Mouse (Mus musculus): ENCODE data around the gene Fbxl18.

Fbxl18 gene

GRCm38 (mm10) chr5:142917402-142917801 is 22.2 kb upstream of the Fbxl18 start:
- no peak for ATAC-seq (ENCODE audit: insufficient number of reproducible peaks, low FRiP score, low TSS enrichment)

GRCm38 (mm10) chr5:142916593-142916992 is 21.4 kb upstream of the Fbxl18 start:
- no peak for ATAC-seq (ENCODE audit: insufficient number of reproducible peaks, low FRiP score, low TSS enrichment)

GRCm38 (mm10) chr5:142915231-142915630 is 20.0 kb upstream of the Fbxl18 start:
- no peak for ATAC-seq (ENCODE audit: insufficient number of reproducible peaks, low FRiP score, low TSS enrichment)

GRCm38 (mm10) chr5:142912739-142913138 is 17.5 kb upstream of the Fbxl18 start:
- no peak for ATAC-seq (ENCODE audit: insufficient number of reproducible peaks, low FRiP score, low TSS enrichment)

- no peak for ATAC-seq (ENCODE audit: insufficient number of reproducible peaks, low FRiP score, low TSS enrichment)
Observed at GRCm38 (mm10) chr5:142912320-142912719, 17.1 kb upstream of the Fbxl18 start.

- no peak for ATAC-seq (ENCODE audit: insufficient number of reproducible peaks, low FRiP score, low TSS enrichment)
Observed at GRCm38 (mm10) chr5:142911629-142912028, 16.4 kb upstream of the Fbxl18 start.

- ATAC-seq (ENCODE audit: insufficient number of reproducible peaks, low FRiP score, low TSS enrichment): no peak
Observed at GRCm38 (mm10) chr5:142909576-142910278, 14.5 kb upstream of the Fbxl18 start.

GRCm38 (mm10) chr5:142908941-142909575 is 13.8 kb upstream of the Fbxl18 start:
- no peak for ATAC-seq (ENCODE audit: insufficient number of reproducible peaks, low FRiP score, low TSS enrichment)

GRCm38 (mm10) chr5:142907803-142908559 is 12.8 kb upstream of the Fbxl18 start:
- ATAC-seq (ENCODE audit: insufficient number of reproducible peaks, low FRiP score, low TSS enrichment): no peak

- ATAC-seq (ENCODE audit: insufficient number of reproducible peaks, low FRiP score, low TSS enrichment): no peak
Observed at GRCm38 (mm10) chr5:142907048-142907802, 12.0 kb upstream of the Fbxl18 start.

- peak; percentile 71 for ATAC-seq (ENCODE audit: insufficient number of reproducible peaks, low FRiP score, low TSS enrichment)
Observed at GRCm38 (mm10) chr5:142906532-142907047, 11.4 kb upstream of the Fbxl18 start, which contains the start of gene Actb. Gene Actb, minus strand, starts transcription at chr5:142906754.

GRCm38 (mm10) chr5:142905725-142906531 is 10.7 kb upstream of the Fbxl18 start:
- ATAC-seq (ENCODE audit: insufficient number of reproducible peaks, low FRiP score, low TSS enrichment): peak; percentile 65

GRCm38 (mm10) chr5:142905038-142905695 is 9.9 kb upstream of the Fbxl18 start:
- no peak for ATAC-seq (ENCODE audit: insufficient number of reproducible peaks, low FRiP score, low TSS enrichment)

- ATAC-seq (ENCODE audit: insufficient number of reproducible peaks, low FRiP score, low TSS enrichment): no peak
Observed at GRCm38 (mm10) chr5:142904208-142905037, 9.2 kb upstream of the Fbxl18 start.

GRCm38 (mm10) chr5:142903470-142904207 is 8.4 kb upstream of the Fbxl18 start:
- ATAC-seq (ENCODE audit: insufficient number of reproducible peaks, low FRiP score, low TSS enrichment): no peak

- no peak for ATAC-seq (ENCODE audit: insufficient number of reproducible peaks, low FRiP score, low TSS enrichment)
Observed at GRCm38 (mm10) chr5:142902506-142903314, 7.5 kb upstream of the Fbxl18 start.

Data from cerebellum, adult (tissue).